Mouse (Mus musculus): ENCODE measurements around the gene Resf1. TPM values are rescaled to one million over a fixed set of nuclear protein-coding genes. Genes with fewer than 3 reads are reported as not detected.

Gene Resf1
- polyA plus RNA-seq, 1 experiment from 2014 or later = 27.3 TPM

Other genes with a start within 250 kb of the Resf1 start
- gene Dennd5b, start 207.7 kb upstream of the Resf1 start, polyA plus RNA-seq (2015; fragmentation: Nextera tagmentation; extraction: Ambion mirVana) = 3.8 and 4.2 TPM in 2 replicates
- not detected in 2 replicates for gene Gm10203, start 179.2 kb upstream of the Resf1 start, polyA plus RNA-seq (2015; fragmentation: Nextera tagmentation; extraction: Ambion mirVana)
- gene Etfbkmt, start 169.6 kb upstream of the Resf1 start, polyA plus RNA-seq (2015; fragmentation: Nextera tagmentation; extraction: Ambion mirVana) = 11.4 and 12.3 TPM in 2 replicates
- 5.3 and 5.6 TPM in 2 replicates for gene Amn1, start 120.7 kb upstream of the Resf1 start, polyA plus RNA-seq (2015; fragmentation: Nextera tagmentation; extraction: Ambion mirVana)
- gene Bicd1, start 99.5 kb downstream of the Resf1 start, polyA plus RNA-seq (2015; fragmentation: Nextera tagmentation; extraction: Ambion mirVana) = 0.51 and 0.54 TPM in 2 replicates